Mouse (Mus musculus) lung, postnatal 36 days (tissue): ENCODE measurements around the gene G0s2.
A peak's percentile ranks its signal among the peaks of the same experiment; 100 is the strongest.

Experiments used
- DNase-seq: peaks from one replicate; pipeline ENCODE4 v3.0.0; 2022; ENCODE audit warnings: mixed read lengths

G0s2 gene

DNA sequence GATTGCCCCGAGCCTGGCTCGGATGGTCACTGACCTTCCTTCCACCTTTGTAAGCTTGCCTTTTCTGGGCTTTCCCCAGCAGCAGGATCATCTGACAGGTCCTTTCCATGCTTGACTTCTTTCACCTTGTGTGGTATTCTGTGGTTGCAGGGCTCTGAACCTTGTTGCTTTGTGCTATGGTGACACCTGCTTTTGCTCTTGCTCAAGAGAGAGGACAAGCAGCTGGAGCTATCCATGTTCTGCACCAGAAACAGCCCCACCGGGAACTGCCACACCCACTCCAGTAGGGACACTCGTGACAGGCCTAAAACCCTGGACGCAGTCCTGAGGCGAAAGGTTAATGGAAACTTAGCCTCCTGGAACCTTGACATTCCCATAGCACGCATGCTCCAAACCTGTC is 21.6 kb downstream of the G0s2 start:
- no peak for DNase-seq

- DNase-seq = no peak
These were observed 23.0 kb downstream of the G0s2 start for GRCm38 (mm10) chr1:193250026-193250425.

GRCm38 (mm10) chr1:193244235-193244634 is 28.8 kb downstream of the G0s2 start:
- DNase-seq = no peak

- DNase-seq = no peak
These were observed 29.3 kb downstream of the G0s2 start for GRCm38 (mm10) chr1:193243571-193244193.

DNA sequence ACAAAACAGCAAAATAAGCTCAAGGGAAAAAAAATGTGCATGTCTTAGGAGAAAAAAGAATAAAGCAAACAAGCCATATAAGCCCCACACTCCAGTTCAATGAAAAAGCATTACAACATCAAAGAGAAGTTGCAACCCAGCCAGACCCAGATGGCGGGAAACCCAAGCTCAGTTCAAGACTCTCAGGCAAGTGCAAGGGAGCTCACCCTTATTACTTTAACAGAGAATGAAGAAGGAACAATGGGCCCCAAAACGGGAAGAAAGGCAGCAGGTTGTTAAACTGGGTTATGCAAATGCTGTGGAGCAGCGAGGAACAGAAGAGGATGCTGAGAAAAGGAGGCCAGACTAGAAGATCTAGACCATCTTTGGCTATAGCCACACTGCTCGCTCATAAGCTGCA is 30.2 kb downstream of the G0s2 start:
- DNase-seq = peak; percentile 44

GRCm38 (mm10) chr1:193242238-193242637 is 30.8 kb downstream of the G0s2 start:
- DNase-seq = peak; percentile 91

GRCm38 (mm10) chr1:193241436-193241835 is 31.6 kb downstream of the G0s2 start:
- no peak for DNase-seq

- DNase-seq = no peak
These were observed 34.6 kb downstream of the G0s2 start for GRCm38 (mm10) chr1:193238426-193238825.

- no peak for DNase-seq
These were observed 38.1 kb downstream of the G0s2 start for GRCm38 (mm10) chr1:193234930-193235329.

DNA sequence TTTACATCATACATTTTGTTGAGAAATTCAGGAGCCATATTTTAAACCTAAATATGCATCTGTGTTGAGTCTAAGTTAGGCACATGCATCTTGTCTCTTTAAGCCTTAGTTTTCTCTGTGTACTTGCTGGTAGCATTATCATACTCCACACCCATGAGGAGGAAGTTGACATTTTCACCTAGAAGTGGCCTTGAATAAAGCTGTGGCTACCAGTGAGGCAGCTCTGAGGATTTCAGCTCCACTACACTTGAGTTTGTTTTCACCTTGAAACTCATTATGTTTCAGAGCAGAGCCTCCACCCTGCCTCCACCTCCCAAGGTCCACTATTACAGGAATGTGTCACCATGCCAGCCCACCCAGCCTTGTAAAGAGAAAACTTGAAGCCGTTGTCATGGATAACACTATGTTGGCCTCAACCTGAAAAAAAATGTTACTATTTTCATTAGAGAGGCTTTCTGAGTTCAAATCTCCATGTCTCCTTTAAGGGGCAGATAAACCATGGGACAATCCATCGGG is 38.8 kb downstream of the G0s2 start:
- DNase-seq = peak; percentile 20

- DNase-seq = no peak
These were observed 40.3 kb downstream of the G0s2 start for GRCm38 (mm10) chr1:193232732-193233131.

DNA sequence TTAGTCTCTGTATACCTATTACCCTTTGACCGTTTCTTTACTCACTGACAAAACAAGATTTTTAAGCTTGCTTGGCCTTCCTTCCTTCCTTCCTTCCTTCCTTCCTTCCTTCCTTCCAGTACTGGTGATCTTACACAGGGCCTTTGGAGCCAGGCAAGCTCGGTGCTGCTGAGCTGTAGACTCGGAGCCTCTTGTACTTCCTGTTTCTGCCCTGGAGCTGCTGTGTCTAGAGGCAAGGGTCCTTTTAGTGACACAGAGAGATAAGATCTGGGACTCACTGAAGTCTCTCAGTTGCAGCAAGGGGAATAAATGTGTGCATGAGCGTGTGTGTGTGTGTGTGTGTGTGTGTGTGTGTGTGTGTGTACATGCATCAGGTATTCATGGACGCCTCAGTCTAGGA is 42.1 kb downstream of the G0s2 start:
- DNase-seq = no peak

- DNase-seq = no peak
These were observed 42.5 kb downstream of the G0s2 start for GRCm38 (mm10) chr1:193230531-193230930.

DNA sequence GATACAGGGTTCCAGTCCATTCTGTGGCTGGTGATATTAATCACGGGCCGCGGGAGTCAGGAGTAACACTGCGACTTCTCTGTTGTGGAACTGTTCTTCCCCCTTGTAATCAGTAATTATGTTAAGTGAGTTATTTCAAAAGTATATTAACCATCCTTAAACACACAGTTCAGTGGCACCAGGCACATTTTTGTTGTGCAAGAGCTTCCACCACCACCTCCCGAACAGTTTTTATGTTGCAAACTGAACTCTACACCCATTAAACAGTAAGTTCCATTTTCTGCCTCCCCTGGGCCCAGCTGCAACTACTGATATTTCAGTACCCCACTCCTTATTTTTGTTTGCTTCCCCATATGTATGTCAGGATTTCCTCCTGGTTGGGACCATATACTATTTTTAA is 43.4 kb downstream of the G0s2 start:
- no peak for DNase-seq

GRCm38 (mm10) chr1:193227537-193227936 is 45.5 kb downstream of the G0s2 start:
- no peak for DNase-seq

GRCm38 (mm10) chr1:193226724-193227522 is 46.1 kb downstream of the G0s2 start:
- DNase-seq = no peak

GRCm38 (mm10) chr1:193226114-193226513 is 46.9 kb downstream of the G0s2 start:
- DNase-seq = no peak

GRCm38 (mm10) chr1:193225531-193225930 is 47.5 kb downstream of the G0s2 start:
- DNase-seq = no peak
